Mouse (Mus musculus) testis, adult 2 months (tissue): ENCODE data around the gene Tjp1. TPM values are rescaled to one million over a fixed set of nuclear protein-coding genes. Genes with fewer than 3 reads are reported as not detected.

ENCODE experiments used
- H3K27ac ChIP-seq: fragments of 200-500 bp; 2 replicates; pipeline ENCODE4 v1.5.1; 2012; ENCODE audit warnings: low read depth, low read length; ENCODE audit not compliant: control insufficient read depth, insufficient read depth
- H3K27me3 ChIP-seq: fragments of 200-500 bp; 2 replicates; pipeline ENCODE4 v1.6.1; 2012; ENCODE audit warnings: mild to moderate bottlenecking, low read length, moderate library complexity; ENCODE audit not compliant: control insufficient read depth, insufficient read depth
- H3K36me3 ChIP-seq: fragments of 200-500 bp; 2 replicates; pipeline ENCODE4 v1.6.1; 2012; ENCODE audit warnings: mild to moderate bottlenecking, low read length; ENCODE audit not compliant: control insufficient read depth, insufficient read depth
- H3K4me1 ChIP-seq: fragments of 200-500 bp; 2 replicates; pipeline ENCODE4 v1.6.1; 2012; ENCODE audit warnings: low read length; ENCODE audit not compliant: control insufficient read depth, insufficient read depth
- H3K4me3 ChIP-seq: fragments of 200-500 bp; 2 replicates; pipeline ENCODE4 v1.5.1; 2012; ENCODE audit warnings: low read depth, mild to moderate bottlenecking, low read length, moderate library complexity, mixed read lengths; ENCODE audit not compliant: control insufficient read depth
- CTCF ChIP-seq: fragments of 200-500 bp; IDR thresholded peaks from 2 replicates; pipeline ENCODE4 v1.5.1; 2012; ENCODE audit warnings: low read depth, mild to moderate bottlenecking, inconsistent platforms, low read length, moderate library complexity; ENCODE audit not compliant: control insufficient read depth, insufficient read depth, insufficient replicate concordance
- POLR2A ChIP-seq: fragments of 200-500 bp; IDR thresholded peaks from 2 replicates; pipeline ENCODE4 v1.6.1; 2012; ENCODE audit warnings: low read depth, mild to moderate bottlenecking, inconsistent platforms, low read length, moderate library complexity; ENCODE audit not compliant: control insufficient read depth
- polyA plus RNA-seq: library from polyadenylated mRNA; depleted of rRNA; stranded (reverse); fragments of >200 nt; gene quantifications from 2 replicates; pipeline ENCODE4 v1.2.3, GENCODE M21; 2012

The Tjp1 gene
- polyA plus RNA-seq, 1 experiment: 29.3 TPM

DNA sequence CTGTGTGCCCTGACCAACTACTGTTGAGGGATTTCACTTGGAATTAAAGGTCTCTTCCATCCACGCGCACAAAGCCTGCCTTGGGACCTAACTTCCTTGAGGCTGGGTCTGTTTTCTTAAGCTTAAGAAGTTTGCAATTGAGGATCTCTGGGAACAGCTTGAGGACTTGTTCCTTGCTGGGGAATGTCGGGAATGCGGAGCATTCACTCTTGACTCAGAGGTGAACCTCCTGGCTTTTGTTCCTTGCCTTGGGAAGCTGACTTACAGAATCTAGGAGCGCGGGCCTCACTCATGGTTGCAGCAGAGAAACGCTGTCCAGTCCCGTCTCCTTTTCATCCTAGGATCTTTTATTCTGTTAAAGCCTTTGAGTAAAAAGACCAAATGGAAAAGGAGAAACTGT, 97.2 kb downstream of the Tjp1 start:
- TF ChIP-seq CTCF (no peak), POLR2A (no peak)

DNA sequence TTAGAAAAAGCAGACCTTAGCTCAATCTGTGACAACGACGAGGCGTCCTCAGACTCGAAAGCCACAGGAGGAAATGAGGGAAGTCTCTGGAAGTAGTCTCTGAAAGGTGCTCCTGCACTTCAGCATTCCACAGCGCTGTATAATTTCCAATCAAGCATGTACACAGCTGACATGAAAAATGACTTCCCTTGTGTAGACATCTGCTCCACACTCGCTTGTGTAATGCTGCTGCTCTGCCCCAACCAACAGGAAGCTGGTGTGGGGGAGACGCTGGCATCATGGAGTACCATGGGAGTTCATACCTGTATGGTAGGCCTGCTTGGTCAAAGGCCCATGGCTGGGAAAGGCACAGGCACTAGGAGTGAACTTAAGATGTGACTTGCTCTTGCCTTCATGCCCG, 103.1 kb downstream of the Tjp1 start:
- TF ChIP-seq POLR2A: no peak
- no peak for TF ChIP-seq CTCF
- no peak overlapping the region for H3K4me3 ChIP-seq
- H3K27ac ChIP-seq: no peak overlapping the region
- no peaks in the 10 kb centered on the region for H3K36me3 ChIP-seq
- H3K4me1 ChIP-seq: peaks cover 2% of the 10 kb centered on the region; the same call in 1 of the 2 replicates
- H3K27me3 ChIP-seq: no peaks in the 10 kb centered on the region

More for the DNA sequence above, 97.2 kb downstream of the Tjp1 start:
- Histone ChIP-seq H3K27me3 (no peaks in the 10 kb centered on the region), H3K27ac (no peak overlapping the region), H3K4me3 (no peak overlapping the region), H3K36me3 (no peaks in the 10 kb centered on the region), H3K4me1 (no peaks in the 10 kb centered on the region)

DNA sequence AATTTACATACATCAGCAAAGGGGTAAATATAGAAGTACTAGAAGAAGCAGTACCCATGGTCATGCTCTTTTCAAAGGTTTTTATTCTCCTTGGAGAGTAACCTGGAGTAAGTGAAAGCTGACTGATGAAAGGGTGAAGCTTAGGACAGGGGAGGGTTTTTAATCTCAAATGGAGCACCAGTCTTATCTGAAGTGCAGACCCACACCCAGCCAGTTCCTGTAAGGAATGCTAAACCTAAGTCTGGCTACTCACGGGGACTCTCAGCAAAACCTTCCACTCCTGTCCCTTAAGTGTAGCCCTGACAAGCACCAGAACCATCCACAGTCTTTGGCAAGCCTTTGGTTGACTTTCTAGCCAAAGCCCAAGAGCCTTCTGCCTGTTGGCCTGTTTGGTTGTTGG, 105.1 kb downstream of the Tjp1 start:
- Histone ChIP-seq H3K4me3 (no peak overlapping the region), H3K27ac (no peak overlapping the region), H3K27me3 (no peaks in the 10 kb centered on the region), H3K36me3 (no peaks in the 10 kb centered on the region), H3K4me1 (peaks cover 2% of the 10 kb centered on the region)
- no peak for TF ChIP-seq CTCF
- no peak for TF ChIP-seq POLR2A

DNA sequence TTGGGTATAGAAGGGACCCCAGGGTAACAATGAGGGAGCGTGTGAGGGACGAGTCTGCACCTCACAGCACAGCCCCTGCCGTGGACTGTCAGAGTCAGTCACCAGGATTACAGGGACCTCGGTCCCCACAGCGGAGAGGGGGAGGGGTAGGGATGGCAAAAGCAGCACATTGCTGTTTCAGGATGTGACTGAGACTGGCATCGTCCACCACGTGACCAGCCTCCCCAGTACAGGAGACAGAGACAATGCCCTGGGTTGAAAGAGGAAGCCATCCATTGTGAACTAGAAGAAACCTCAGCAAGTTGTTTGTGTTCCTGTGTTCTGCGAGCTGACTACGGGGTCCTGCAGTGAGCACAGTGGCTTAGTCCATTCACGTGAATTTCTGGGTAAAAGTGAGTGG, 106.1 kb downstream of the Tjp1 start:
- H3K36me3 ChIP-seq: no peaks in the 10 kb centered on the region
- TF ChIP-seq POLR2A: no peak
- TF ChIP-seq CTCF: no peak
- H3K4me3 ChIP-seq: no peak overlapping the region
- H3K27me3 ChIP-seq: no peaks in the 10 kb centered on the region
- H3K27ac ChIP-seq: no peak overlapping the region
- peaks cover 2% of the 10 kb centered on the region for H3K4me1 ChIP-seq

DNA sequence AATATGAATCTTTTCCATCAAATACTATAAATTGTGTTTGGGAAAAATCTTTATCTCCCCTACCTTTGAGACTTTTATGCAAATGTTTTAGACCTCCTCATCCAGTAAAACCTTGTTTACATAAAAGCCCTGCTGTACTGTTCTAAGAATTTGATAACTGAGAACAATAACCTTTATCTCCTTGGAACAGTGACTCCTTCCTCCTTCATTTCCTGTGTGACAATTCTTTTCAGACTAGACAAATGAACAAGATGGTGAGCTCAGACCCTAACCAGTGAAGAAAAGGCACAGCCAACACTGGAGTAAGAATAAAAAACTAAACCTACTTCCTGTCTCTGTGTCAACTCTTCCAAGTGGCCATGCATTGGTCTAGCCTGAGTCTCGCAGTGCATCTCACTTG, 107.7 kb downstream of the Tjp1 start:
- no peak for TF ChIP-seq CTCF
- TF ChIP-seq POLR2A: no peak
- Histone ChIP-seq H3K36me3 (no peaks in the 10 kb centered on the region), H3K4me3 (no peak overlapping the region), H3K4me1 (peaks cover 2% of the 10 kb centered on the region), H3K27me3 (no peaks in the 10 kb centered on the region), H3K27ac (no peak overlapping the region)

DNA sequence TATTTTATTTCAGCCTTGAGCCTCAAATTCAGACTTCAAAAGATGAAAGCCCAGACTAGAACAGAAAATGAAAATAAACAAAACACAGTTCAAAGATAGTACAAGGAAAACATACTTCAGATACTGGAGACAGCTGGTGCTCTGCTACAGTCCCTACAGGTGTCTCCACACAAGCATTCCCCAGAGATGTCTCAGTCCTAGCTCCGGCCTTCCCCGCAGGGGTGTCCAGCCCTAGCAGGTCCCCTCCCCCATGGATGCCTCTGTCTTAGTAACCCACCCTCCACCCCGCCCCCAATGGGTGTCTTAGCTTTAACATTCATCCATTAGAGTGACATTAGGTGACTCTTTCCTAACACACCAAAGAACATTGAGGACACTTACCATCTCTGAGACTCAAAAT, 108.6 kb downstream of the Tjp1 start:
- TF ChIP-seq POLR2A: no peak
- H3K36me3 ChIP-seq: no peaks in the 10 kb centered on the region
- peaks cover 2% of the 10 kb centered on the region for H3K4me1 ChIP-seq
- no peak overlapping the region for H3K27ac ChIP-seq
- H3K4me3 ChIP-seq: no peak overlapping the region
- no peaks in the 10 kb centered on the region for H3K27me3 ChIP-seq

DNA sequence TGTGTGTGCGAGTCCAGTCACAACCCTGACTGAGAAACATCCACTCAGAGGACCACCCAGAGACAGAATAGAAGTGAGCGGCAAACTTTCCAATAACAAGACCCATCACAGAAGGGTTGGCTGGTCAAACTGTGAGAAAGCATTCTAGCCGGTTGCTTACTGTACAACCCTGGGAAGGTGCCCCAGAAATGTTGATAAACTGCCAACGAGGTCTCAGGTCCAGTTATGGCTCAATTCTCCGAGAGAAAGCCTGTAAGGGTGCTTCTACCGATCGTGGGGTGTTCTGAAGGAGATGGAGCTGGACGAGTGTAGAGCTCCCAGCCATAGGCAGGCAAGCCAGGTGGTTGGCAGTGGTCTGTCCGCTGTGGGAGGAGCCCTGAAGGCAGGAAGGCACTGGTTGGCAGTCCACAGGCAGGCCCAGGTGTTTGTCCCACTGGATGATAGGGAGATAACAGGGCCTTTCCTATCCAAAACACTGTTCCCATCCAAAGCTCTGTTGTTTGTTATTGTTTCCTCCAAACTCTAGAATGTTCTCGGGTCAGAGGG, 109.1 kb downstream of the Tjp1 start:
- Histone ChIP-seq H3K27ac (no peak overlapping the region), H3K36me3 (no peaks in the 10 kb centered on the region), H3K4me3 (no peak overlapping the region), H3K27me3 (no peaks in the 10 kb centered on the region), H3K4me1 (peaks cover 2% of the 10 kb centered on the region)
- TF ChIP-seq POLR2A (no peak), CTCF (no peak)
